Mouse (Mus musculus) cortical plate, adult 2 months (tissue): ENCODE data around the gene Sh3rf3.

Experiments
- CTCF ChIP-seq: fragments of 200-500 bp; IDR thresholded peaks from 2 replicates; pipeline ENCODE4 v1.5.1; 2011; ENCODE audit warnings: mild to moderate bottlenecking, control low read depth, low read length; ENCODE audit not compliant: insufficient read depth; ENCODE audit errors: extremely low read depth
- POLR2A ChIP-seq: fragments of 200-500 bp; IDR thresholded peaks from 2 replicates; pipeline ENCODE4 v1.6.1; 2011; ENCODE audit warnings: mild to moderate bottlenecking, low read length, control low read depth; ENCODE audit not compliant: insufficient read depth; ENCODE audit errors: extremely low read depth

GRCm38 (mm10) chr10:58885816-58886215 is 72.7 kb downstream of the Sh3rf3 start:
- TF ChIP-seq POLR2A (no peak), CTCF (no peak)
